Mouse (Mus musculus) liver, postnatal 0 days (tissue): ENCODE data around the gene Plin2.

ENCODE experiments used
- CTCF ChIP-seq: sonication (generic); IDR thresholded peaks from 2 replicates; pipeline ENCODE4 v1.5.1; 2016; ENCODE audit warnings: antibody characterized with exemption, low read depth
- EP300 ChIP-seq: IDR thresholded peaks from 2 replicates; pipeline ENCODE4 v1.6.1; 2016; ENCODE audit warnings: antibody characterized with exemption, low read depth, mild to moderate bottlenecking

DNA sequence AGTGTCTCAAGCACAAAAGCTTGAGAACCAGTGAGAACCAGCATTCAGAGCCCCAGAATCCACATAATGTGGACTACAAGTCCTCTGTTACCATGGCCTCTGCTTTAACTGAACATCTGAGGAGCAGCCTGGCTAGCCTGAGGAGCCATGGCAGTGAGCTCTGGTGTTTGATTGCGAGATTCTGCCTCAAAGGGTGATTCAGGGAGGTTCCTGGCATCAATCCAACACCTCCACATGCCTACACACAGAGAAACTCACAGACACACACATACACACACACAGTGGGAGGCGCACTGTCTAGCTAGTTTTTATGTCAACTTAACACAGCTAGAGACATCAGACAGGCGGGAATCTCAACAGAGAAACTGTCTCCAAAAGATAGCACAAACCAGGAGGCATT, 4.3 kb downstream of the Plin2 start:
- TF ChIP-seq CTCF (no peak), EP300 (no peak)
